Mouse (Mus musculus) gastrocnemius, adult 18-20 months (tissue): ENCODE data around the gene Crygf. TPM values are rescaled to one million over a fixed set of nuclear protein-coding genes. Genes with fewer than 3 reads are reported as not detected.
"Not testable (repeated sequence)": the region's sequence is repeated elsewhere in the genome, so short reads cannot be mapped to it uniquely, and the experiment has no call there.

ENCODE experiments used
- DNase-seq: peaks from one replicate; pipeline ENCODE4 v3.0.0; 2021; ENCODE audit warnings: low spot score
- long read RNA-seq, 2 experiments: library from polyadenylated mRNA; stranded (forward); transcript quantifications; one replicate each; pipeline ENCODE4 v2.0.0; 2021
- total RNA-seq, 2 experiments: library from RNA; stranded (reverse); gene quantifications; 2 replicates each; pipeline ENCODE4 v1.2.3; 2021

The Crygf gene
- total RNA-seq, result not detected
- long read RNA-seq, experiment 1, result 0 reads
- long read RNA-seq, experiment 2, result 0 reads

- no peak for DNase-seq
Observed at GRCm38 (mm10) chr1:65926294-65926693, at the start of gene Crygf. Gene Crygf, plus strand, starts transcription at chr1:65926520.

- no peak for DNase-seq
Observed at GRCm38 (mm10) chr1:65925361-65926210, 734 bp upstream of the Crygf start.

GRCm38 (mm10) chr1:65926696-65927095 is 376 bp downstream of the Crygf start:
- not testable (repeated sequence) for DNase-seq

- no peak for DNase-seq
Observed at GRCm38 (mm10) chr1:65930055-65930454, 3.7 kb downstream of the Crygf start.

GRCm38 (mm10) chr1:65932091-65932812 is 5.9 kb downstream of the Crygf start:
- no peak for DNase-seq

Other genes with a start within 250 kb of the Crygf start
- gene Map2, start 248.8 kb downstream of the Crygf start, total RNA-seq, result 1 to 10 TPM; 1.8 to 4.0 TPM